Mouse (Mus musculus): ENCODE data around the gene Mybbp1a. TPM values are rescaled to one million over a fixed set of nuclear protein-coding genes. Genes with fewer than 3 reads are reported as not detected.
A peak's percentile ranks its signal among the peaks of the same experiment; 100 is the strongest.
"Not testable (repeated sequence)": the region's sequence is repeated elsewhere in the genome, so short reads cannot be mapped to it uniquely, and the experiment has no call there.

The Mybbp1a gene
- polyA plus RNA-seq, 1 experiment: 68.3 TPM

DNA sequence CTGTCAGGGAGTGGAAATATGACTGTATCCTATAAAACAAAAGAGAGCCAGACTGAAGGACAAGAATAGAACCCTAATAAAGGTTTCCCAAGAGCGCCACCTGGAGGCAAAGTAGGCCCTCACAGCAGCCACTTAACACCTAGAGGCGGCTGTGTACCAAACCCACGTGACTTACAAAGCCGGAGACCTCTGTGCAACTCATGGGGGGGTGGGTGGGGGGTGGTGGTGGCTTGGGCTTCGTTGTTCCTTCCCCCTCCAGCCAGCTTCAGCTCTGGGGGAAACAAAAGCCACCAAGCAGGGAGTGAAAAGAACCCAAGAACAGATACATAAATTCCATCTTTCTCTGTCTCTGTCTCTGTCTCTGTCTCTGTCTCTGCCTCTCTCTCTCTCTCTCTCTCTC, 12.5 kb upstream of the Mybbp1a start:
- Histone ChIP-seq H3K4me1 (ENCODE audit: control insufficient read depth, insufficient read depth, low read length) (no peaks in the 10 kb centered on the region), H3K4me3 (replicated peaks; ENCODE audit: control insufficient read depth, low read depth, low read length) (no peak overlapping the region), H3K27ac (ENCODE audit: control insufficient read depth, insufficient read depth, low read depth, low read length, poor library complexity) (no peak overlapping the region)
- peak; percentile 72 for TF ChIP-seq CTCF (IDR thresholded peaks at IDR 0.05; ENCODE audit: control insufficient read depth, insufficient read depth, low read length)
- TF ChIP-seq POLR2A (IDR thresholded peaks at IDR 0.05; ENCODE audit: borderline replicate concordance, control insufficient read depth, low read depth, low read length): no peak
- WGBS: 0% methylated on average over 5 of the region's 5 CpGs

DNA sequence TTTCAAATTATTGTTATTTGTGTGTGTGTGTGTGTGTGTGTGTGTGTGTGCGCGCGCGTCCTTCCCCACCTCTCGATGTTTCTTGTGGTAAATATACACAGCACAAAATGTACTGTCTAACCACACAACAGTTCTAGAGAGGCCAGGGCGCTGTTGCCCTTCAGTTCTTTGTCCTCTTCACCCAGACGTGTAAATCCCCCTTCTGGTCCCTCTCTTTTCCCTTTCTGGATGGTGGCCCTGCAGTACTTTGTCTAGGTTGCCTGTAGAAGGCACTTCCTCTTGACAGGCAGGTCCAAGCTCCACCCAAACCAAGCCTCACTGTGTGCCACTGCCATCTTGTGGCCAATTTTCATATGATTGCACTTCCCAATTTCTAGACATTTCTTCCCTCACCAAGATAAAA, 11.9 kb upstream of the Mybbp1a start:
- no peak for TF ChIP-seq POLR2A (IDR thresholded peaks at IDR 0.05; ENCODE audit: borderline replicate concordance, control insufficient read depth, low read depth, low read length)
- TF ChIP-seq CTCF (IDR thresholded peaks at IDR 0.05; ENCODE audit: control insufficient read depth, insufficient read depth, low read length): peak; percentile 95
- no peak overlapping the region for H3K27ac ChIP-seq (ENCODE audit: control insufficient read depth, insufficient read depth, low read depth, low read length, poor library complexity)
- WGBS: 50% methylated on average over 7 of the region's 7 CpGs
- no peaks in the 10 kb centered on the region for H3K4me1 ChIP-seq (ENCODE audit: control insufficient read depth, insufficient read depth, low read length)
- H3K4me3 ChIP-seq (replicated peaks; ENCODE audit: control insufficient read depth, low read depth, low read length): no peak overlapping the region

DNA sequence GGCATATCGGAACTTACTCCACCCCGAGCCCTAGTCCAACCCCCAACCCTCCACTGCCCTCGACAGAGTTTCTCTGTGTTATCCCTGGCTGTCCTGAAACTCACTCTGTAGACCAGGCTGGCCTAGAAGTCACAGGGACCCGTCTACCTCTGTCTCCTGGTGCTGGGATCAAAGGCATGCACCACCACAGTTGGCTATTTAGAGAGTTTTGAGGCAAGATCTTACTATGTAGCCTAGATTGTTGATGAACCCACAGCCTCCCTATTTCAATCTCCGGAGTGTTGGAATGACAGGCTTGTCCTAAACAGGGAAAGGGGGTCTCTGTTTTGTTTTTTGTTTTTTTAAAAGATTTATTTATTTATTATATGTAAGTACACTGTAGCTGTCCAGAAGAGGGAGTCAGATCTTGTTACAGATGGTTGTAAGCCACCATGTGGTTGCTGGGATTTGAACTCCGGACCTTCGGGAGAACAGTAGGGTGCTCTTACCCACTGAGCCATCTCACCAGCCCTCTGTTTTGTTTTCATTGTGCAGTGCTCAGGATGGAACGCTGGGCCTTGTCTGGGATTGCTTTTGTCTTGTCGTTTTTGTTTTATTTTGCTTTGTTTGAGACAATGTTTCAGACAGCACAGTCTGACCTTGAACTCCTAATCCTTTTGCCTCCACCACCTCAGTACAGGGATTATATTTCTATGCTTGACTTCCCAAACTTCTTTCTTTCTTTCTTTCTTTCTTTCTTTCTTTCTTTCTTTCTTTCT, 10.7 kb upstream of the Mybbp1a start:
- H3K27ac ChIP-seq (ENCODE audit: control insufficient read depth, insufficient read depth, low read depth, low read length, poor library complexity); H3K4me1 ChIP-seq (ENCODE audit: control insufficient read depth, insufficient read depth, low read length); H3K4me3 ChIP-seq (replicated peaks; ENCODE audit: control insufficient read depth, low read depth, low read length): not testable (repeated sequence)
- WGBS: 80% methylated on average over 9 of the region's 9 CpGs

DNA sequence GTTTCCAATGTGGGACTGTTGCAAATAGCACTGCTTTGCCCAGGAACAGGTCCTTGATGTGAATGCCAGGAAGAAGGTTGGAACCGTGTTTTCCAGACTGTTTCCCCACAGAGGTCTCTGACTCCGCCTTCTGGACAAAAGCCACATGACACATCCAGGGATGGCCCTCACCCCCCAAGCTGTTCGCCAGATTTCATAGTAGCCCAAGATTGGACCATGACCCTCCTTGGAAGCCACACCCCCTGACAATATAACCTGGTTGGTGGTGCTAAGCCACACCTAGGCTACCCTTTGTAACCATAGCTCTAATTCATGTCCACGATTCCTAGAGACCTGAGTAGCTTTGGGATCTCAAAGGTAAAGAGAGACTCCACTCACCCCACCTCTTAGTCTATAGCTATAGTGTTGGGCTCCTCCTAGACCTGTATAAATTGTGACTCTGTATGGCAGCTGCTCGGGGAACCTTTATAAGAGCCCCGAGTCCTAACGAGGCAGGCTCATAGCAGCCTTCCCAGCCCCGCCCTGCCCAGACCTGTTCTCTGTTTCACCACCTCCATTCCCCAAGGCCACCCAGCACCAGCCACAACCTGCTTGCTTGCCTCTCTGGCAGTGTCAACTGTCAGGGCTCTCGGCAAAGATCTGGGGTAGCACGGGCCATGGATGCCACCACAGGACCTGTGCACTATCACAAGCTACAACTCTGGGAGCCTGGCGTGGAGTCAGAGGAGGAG, 6.0 kb upstream of the Mybbp1a start, which contains the start of gene Ggt6:
Gene Ggt6 (plus strand): TSS at position 564 of the 731 bp plus-strand sequence.
- Histone ChIP-seq H3K4me1 (ENCODE audit: control insufficient read depth, insufficient read depth, low read length) (no peaks in the 10 kb centered on the region), H3K4me3 (replicated peaks; ENCODE audit: control insufficient read depth, low read depth, low read length) (no peak within 1 kb of the TSS), H3K27ac (ENCODE audit: control insufficient read depth, insufficient read depth, low read depth, low read length, poor library complexity) (no peak within 1 kb of the TSS)
- WGBS: 69% methylated on average over 11 of the region's 11 CpGs
- TF ChIP-seq CTCF (IDR thresholded peaks at IDR 0.05; ENCODE audit: control insufficient read depth, insufficient read depth, low read length): no peak

DNA sequence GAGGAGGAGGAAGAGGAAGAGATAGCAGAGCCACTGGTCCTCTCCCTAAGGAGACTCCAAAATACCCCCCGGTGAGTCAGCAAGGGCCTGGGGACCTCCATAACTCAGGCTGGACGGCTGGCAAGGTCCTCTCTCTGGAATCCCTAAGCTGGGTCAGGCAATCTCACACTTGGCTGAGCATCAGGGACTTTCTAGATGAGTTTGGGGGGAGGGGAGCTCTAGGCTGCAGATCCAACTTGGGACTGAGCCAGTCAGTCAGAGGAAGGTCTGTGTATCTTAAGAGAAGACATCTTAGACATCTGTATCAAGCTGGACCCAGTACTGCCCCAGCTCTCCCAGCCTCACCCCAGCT, 5.5 kb upstream of the Mybbp1a start:
- TF ChIP-seq CTCF (IDR thresholded peaks at IDR 0.05; ENCODE audit: control insufficient read depth, insufficient read depth, low read length): no peak
- no peak for TF ChIP-seq POLR2A (IDR thresholded peaks at IDR 0.05; ENCODE audit: borderline replicate concordance, control insufficient read depth, low read depth, low read length)

DNA sequence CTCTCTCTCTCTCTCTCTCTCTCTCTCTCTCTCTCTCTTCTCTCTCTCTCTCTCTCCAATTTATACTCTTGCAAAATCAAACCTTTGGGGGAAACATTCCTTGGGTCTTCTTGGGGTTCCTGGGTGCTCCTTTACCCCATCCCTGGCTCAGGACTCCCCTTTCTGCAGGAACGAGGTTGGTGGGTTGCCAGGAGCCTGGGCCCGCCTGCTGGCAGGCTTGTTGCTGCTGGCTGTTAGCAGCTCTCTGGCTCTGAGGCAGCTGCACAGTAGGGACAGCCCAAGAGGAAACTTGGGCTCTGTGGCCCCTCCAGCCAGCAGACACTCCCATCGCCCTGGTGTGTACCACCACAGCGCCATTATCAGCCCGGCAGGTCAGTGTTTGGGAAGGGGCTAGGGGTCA, 4.9 kb upstream of the Mybbp1a start:
- H3K4me3 ChIP-seq (replicated peaks; ENCODE audit: control insufficient read depth, low read depth, low read length): no peak overlapping the region
- no peak overlapping the region for H3K27ac ChIP-seq (ENCODE audit: control insufficient read depth, insufficient read depth, low read depth, low read length, poor library complexity)
- TF ChIP-seq CTCF (IDR thresholded peaks at IDR 0.05; ENCODE audit: control insufficient read depth, insufficient read depth, low read length) (no peak), POLR2A (IDR thresholded peaks at IDR 0.05; ENCODE audit: borderline replicate concordance, control insufficient read depth, low read depth, low read length) (no peak)
- 78% methylated on average over 5 of the region's 5 CpGs for WGBS
- H3K4me1 ChIP-seq (ENCODE audit: control insufficient read depth, insufficient read depth, low read length): no peaks in the 10 kb centered on the region

More for the DNA sequence above, 5.5 kb upstream of the Mybbp1a start:
- WGBS: 80% methylated on average over 2 of the region's 2 CpGs
- H3K27ac ChIP-seq (ENCODE audit: control insufficient read depth, insufficient read depth, low read depth, low read length, poor library complexity): no peak overlapping the region
- no peak overlapping the region for H3K4me3 ChIP-seq (replicated peaks; ENCODE audit: control insufficient read depth, low read depth, low read length)
- H3K4me1 ChIP-seq (ENCODE audit: control insufficient read depth, insufficient read depth, low read length): no peaks in the 10 kb centered on the region

DNA sequence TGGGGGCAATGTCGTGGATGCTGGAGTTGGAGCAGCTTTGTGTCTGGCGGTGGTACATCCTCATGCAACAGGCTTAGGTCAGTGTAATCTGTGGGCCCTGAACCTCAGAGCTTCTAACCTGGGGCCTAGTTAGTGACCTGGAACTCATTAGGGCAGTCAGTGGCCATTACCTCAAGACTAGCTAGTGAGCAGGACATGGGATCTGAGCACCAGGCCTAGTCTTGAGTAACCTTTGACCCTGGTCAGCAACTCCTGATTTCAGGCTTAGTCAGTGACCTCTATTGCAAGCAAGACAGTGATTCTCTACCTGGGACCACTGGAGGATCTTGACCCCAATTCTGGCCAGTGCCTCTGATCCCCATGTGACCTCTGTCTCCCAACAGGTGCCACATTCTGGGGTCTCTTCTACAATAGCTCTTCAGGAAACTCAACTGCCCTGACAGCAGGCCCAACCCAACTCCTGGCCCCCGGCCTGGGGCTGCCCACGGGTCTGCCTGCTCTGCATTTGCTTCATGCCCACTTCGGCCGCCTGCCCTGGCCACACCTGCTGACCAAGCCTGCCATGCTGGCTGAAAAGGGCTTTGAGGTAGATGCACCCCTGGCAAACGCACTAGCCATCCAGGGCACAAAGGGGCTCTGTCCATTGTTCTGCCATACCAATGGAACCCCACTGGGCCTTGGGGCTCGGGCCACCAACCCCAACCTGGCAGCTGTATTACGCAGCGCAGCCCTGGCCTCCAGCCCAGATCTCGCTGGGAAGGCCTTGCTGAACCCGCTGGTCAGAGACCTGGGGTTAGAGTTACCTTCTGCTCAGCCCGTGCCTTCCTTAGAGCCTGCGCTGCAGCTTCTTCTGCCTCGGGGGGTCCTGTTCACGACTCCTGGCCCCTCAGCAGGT, 4.2 kb upstream of the Mybbp1a start:
- no peak for TF ChIP-seq CTCF (IDR thresholded peaks at IDR 0.05; ENCODE audit: control insufficient read depth, insufficient read depth, low read length)
- TF ChIP-seq POLR2A (IDR thresholded peaks at IDR 0.05; ENCODE audit: borderline replicate concordance, control insufficient read depth, low read depth, low read length): no peak
- 85% methylated on average over 16 of the region's 16 CpGs for WGBS
- 0 out of 2 replicates have a peak, but pooled peaks cover 1% of the 10 kb centered on the region for H3K4me1 ChIP-seq (ENCODE audit: control insufficient read depth, insufficient read depth, low read length)
- H3K27ac ChIP-seq (ENCODE audit: control insufficient read depth, insufficient read depth, low read depth, low read length, poor library complexity): no peak overlapping the region
- H3K4me3 ChIP-seq (replicated peaks; ENCODE audit: control insufficient read depth, low read depth, low read length): no peak overlapping the region

DNA sequence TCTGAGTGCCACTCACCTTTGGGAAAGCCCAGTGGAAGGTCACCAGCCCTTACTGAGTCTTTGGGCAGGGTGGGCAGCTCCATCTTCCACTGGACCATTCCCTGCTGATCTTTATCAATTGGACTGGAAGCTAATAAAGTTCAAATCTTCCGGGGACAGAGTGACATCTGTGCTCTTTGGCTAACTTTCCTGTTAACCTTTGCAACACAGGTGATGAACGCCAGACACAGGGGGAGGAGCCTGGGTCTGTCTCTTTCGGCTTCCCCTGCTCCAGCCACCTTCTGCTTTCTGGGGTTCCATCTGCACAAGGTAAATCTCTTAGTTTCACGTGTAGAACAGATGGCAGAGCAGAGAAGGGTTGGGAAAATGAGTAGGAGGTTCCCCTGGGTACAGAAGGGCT, 2.7 kb upstream of the Mybbp1a start:
- no peak for TF ChIP-seq CTCF (IDR thresholded peaks at IDR 0.05; ENCODE audit: control insufficient read depth, insufficient read depth, low read length)
- no peak for TF ChIP-seq POLR2A (IDR thresholded peaks at IDR 0.05; ENCODE audit: borderline replicate concordance, control insufficient read depth, low read depth, low read length)
- Histone ChIP-seq H3K27ac (ENCODE audit: control insufficient read depth, insufficient read depth, low read depth, low read length, poor library complexity) (no peak overlapping the region), H3K4me1 (ENCODE audit: control insufficient read depth, insufficient read depth, low read length) (0 out of 2 replicates have a peak, but pooled peaks cover 1% of the 10 kb centered on the region), H3K4me3 (replicated peaks; ENCODE audit: control insufficient read depth, low read depth, low read length) (no peak overlapping the region)
- WGBS: 48% methylated on average over 4 of the region's 4 CpGs

DNA sequence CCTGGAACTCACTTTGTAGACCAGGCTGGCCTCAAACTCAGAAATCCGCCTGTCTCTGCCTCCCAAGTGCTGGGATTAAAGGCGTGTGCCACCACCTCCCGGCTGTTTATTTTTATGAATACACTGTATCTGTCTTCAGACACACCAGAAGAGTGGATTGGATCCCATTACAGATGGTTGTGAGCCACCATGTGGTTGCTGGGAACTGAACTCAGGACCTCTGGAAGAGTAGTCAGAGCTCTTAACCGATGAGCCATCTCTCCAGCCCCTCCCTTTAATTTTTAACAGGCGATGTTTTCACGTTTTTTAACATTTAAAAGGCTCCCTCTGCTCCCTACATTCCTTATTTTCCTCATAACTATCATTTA, 574 bp upstream of the Mybbp1a start:
- WGBS: 33% methylated on average over 6 of the region's 6 CpGs
- Histone ChIP-seq H3K27ac (ENCODE audit: control insufficient read depth, insufficient read depth, low read depth, low read length, poor library complexity) (peak overlapping the region; percentile 42), H3K4me3 (replicated peaks; ENCODE audit: control insufficient read depth, low read depth, low read length) (peak overlapping the region; percentile 84)
- not testable (repeated sequence) for H3K4me1 ChIP-seq (ENCODE audit: control insufficient read depth, insufficient read depth, low read length)

All from bone marrow, adult 2 months (tissue).